Mouse (Mus musculus) cerebellum, postnatal 10 days (tissue): ENCODE measurements around the gene Alg2.

ENCODE experiments used
- DNase-seq, 2 experiments: peaks; one replicate each; pipeline ENCODE4 v3.0.0; 2021; ENCODE audit warnings: mixed read lengths in 2 of 2

The Alg2 gene

GRCm38 (mm10) chr4:47473968-47474729 is at the start of gene Alg2, which contains the start of gene Sec61b:
Alg2 (minus strand) TSS chr4:47474333.
Sec61b (plus strand) TSS chr4:47474658.
- peak; percentile 99 to 100 for DNase-seq

- peak; percentile 74 to 80 for DNase-seq
Measured at GRCm38 (mm10) chr4:47521884-47522605, 47.9 kb upstream of the Alg2 start.

- no peak for DNase-seq
Measured at GRCm38 (mm10) chr4:47520076-47520475, 45.9 kb upstream of the Alg2 start.

GRCm38 (mm10) chr4:47518551-47519181 is 44.5 kb upstream of the Alg2 start:
- DNase-seq: peak; percentile 84 to 88

- no peak for DNase-seq
Measured at GRCm38 (mm10) chr4:47504841-47505517, 30.8 kb upstream of the Alg2 start.

- DNase-seq: no peak
Measured at GRCm38 (mm10) chr4:47503045-47503444, 28.9 kb upstream of the Alg2 start.

GRCm38 (mm10) chr4:47502546-47502971 is 28.4 kb upstream of the Alg2 start:
- DNase-seq: peak; percentile 68 to 78

GRCm38 (mm10) chr4:47499121-47499545 is 25.0 kb upstream of the Alg2 start:
- DNase-seq: peak; percentile 35 to 46

- no peak for DNase-seq
Measured at GRCm38 (mm10) chr4:47497811-47498385, 23.8 kb upstream of the Alg2 start.

- no peak for DNase-seq
Measured at GRCm38 (mm10) chr4:47494686-47495085, 20.6 kb upstream of the Alg2 start.

- DNase-seq: no peak
Measured at GRCm38 (mm10) chr4:47494137-47494536, 20.0 kb upstream of the Alg2 start.

GRCm38 (mm10) chr4:47493456-47493855 is 19.3 kb upstream of the Alg2 start:
- no peak for DNase-seq

GRCm38 (mm10) chr4:47492311-47493086 is 18.4 kb upstream of the Alg2 start:
- DNase-seq: no peak

GRCm38 (mm10) chr4:47491243-47491642 is 17.1 kb upstream of the Alg2 start:
- DNase-seq: no peak

- no peak for DNase-seq
Measured at GRCm38 (mm10) chr4:47480576-47480975, 6.4 kb upstream of the Alg2 start.

- no peak for DNase-seq
Measured at GRCm38 (mm10) chr4:47480095-47480494, 6.0 kb upstream of the Alg2 start.

- DNase-seq: no peak
Measured at GRCm38 (mm10) chr4:47477539-47477938, 3.4 kb upstream of the Alg2 start.

- no peak for DNase-seq
Measured at GRCm38 (mm10) chr4:47474730-47475643, 854 bp upstream of the Alg2 start.

- no peak for DNase-seq
Measured at GRCm38 (mm10) chr4:47473586-47473967, 556 bp downstream of the Alg2 start.

- no peak for DNase-seq
Measured at GRCm38 (mm10) chr4:47467196-47467595, 6.9 kb downstream of the Alg2 start.
